Mouse (Mus musculus): Measurements from ENCODE around the gene Aifm2. TPM values are rescaled to one million over a fixed set of nuclear protein-coding genes. Genes with fewer than 3 reads are reported as not detected.

Gene Aifm2
- polyA plus RNA-seq, 1 experiment from 2014 or later, result 12.8 TPM

GRCm38 (mm10) chr10:61781461-61782128, 66.5 kb downstream of the Aifm2 start:
- Histone ChIP-seq H3K4me2 (ENCODE audit: low read depth, low read length) (peak overlapping the region; percentile 72), H3K4me1 (ENCODE audit: control insufficient read depth, insufficient read depth, low read length) (peaks cover 16% of the 10 kb centered on the region; the same call in 1 of the 2 replicates), H3K4me3 (ENCODE audit: low read depth, low read length) (peak overlapping the region; percentile 90), H3K9ac (replicated peaks; ENCODE audit: low read depth, low read length) (no peak overlapping the region), H3K27me3 (ENCODE audit: control insufficient read depth, insufficient read depth, low read length) (no peaks in the 10 kb centered on the region), H3K27ac (ENCODE audit: low read depth, low read length) (0 out of 2 replicates have a peak overlapping the region, but pooled peaks have one; percentile 99), H3K36me3 (ENCODE audit: control insufficient read depth, insufficient read depth, low read length) (no peaks in the 10 kb centered on the region), H3K9me3 (ENCODE audit: control insufficient read depth, low read length) (no peaks in the 10 kb centered on the region)
- no peak for ATAC-seq (ENCODE audit: low read depth)
- WGBS, result 27% methylated on average over 8 of the region's 9 CpGs

DNA sequence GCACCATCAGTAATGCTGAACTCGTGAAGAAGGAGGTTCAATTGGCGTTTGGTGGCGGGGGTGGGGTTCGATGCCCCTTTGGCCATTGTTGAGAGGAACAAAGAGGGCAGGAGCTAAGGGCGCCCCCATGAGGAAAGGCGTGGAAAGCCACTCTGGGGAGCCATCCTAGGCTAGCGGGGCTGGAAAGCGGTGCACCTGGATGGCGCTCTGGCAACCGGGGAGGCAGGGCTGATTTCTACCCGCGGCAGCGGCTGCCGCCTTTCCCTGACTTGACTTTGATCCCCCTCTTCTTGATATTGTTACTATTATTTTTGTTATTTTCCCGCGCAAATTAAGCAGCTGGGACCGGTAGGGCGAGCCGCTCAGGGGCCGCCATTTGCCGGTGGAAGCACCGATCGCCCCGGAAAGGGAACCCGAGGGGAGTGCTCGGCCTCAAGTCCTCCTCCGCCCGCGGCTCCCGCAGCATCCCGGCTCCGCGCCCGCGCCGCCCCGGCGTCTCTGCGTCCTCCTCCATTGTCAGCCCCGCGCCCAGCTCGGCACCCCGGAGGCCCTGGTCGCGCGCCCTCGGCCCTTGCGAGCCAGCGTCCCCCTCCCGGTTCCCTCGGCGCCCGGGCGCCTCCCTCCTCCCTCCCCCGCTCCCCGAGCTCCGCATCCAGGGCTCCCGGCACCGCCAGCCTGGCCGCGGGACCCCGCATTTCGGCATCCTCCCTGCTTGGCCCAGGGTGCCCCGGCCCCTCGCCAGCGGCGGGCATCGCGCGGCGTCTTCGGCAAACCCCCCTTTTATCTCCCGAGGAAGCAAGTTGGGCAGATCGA, 67.9 kb downstream of the Aifm2 start:
- under 1% methylated on average over 64 of the region's 74 CpGs for WGBS
- Histone ChIP-seq H3K9ac (replicated peaks; ENCODE audit: low read depth, low read length) (peak overlapping the region; percentile 99), H3K9me3 (ENCODE audit: control insufficient read depth, low read length) (no peaks in the 10 kb centered on the region), H3K4me3 (ENCODE audit: low read depth, low read length) (peak overlapping the region; percentile 90), H3K4me1 (ENCODE audit: control insufficient read depth, insufficient read depth, low read length) (peaks cover 16% of the 10 kb centered on the region; the same call in 1 of the 2 replicates), H3K4me2 (ENCODE audit: low read depth, low read length) (peak overlapping the region; percentile 72), H3K36me3 (ENCODE audit: control insufficient read depth, insufficient read depth, low read length) (no peaks in the 10 kb centered on the region), H3K27me3 (ENCODE audit: control insufficient read depth, insufficient read depth, low read length) (no peaks in the 10 kb centered on the region), H3K27ac (ENCODE audit: low read depth, low read length) (peak overlapping the region; percentile 99)
- ATAC-seq (ENCODE audit: low read depth), result peak; percentile 62

DNA sequence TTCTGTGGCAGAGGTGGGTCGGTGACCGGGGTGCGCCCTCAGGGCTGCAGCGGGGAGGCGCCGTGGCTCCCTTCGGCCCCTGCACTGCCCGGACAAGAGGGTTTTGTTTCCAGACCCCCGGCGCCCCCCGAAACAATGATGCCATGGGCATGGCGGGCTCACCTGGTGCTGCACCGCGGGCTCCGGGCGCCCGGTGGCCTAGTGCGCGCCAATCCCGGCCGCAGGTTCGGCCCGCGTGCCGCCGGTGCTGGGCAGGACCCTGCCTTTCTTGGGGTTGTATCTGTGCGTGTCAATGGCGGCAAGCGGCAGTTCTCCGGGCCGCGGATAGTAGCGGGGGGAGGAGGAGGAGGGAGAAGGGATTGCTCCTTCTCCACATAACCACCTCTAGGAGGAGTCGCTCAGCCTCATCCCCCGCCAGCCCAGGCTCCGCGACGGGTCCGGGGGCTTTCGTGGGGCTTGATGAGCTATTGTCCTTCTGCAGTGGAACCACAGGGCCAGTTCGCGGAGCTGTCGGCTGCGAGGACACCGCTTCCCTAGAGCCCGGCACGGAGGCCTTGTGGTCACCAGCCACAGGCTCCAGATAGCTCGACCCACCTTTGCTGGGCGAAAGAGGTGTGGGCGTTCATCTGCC, 68.7 kb downstream of the Aifm2 start, which contains the start of gene H2afy2:
Gene H2afy2, minus strand, starts transcription at position 527 of the 631 bp plus-strand sequence.
- Histone ChIP-seq H3K27me3 (ENCODE audit: control insufficient read depth, insufficient read depth, low read length) (no peaks in the 10 kb centered on the region), H3K27ac (ENCODE audit: low read depth, low read length) (peak within 1 kb of the TSS; percentile 99), H3K4me3 (ENCODE audit: low read depth, low read length) (peak within 1 kb of the TSS; percentile 90), H3K9me3 (ENCODE audit: control insufficient read depth, low read length) (no peaks in the 10 kb centered on the region), H3K4me1 (ENCODE audit: control insufficient read depth, insufficient read depth, low read length) (peaks cover 16% of the 10 kb centered on the region; the same call in 1 of the 2 replicates), H3K36me3 (ENCODE audit: control insufficient read depth, insufficient read depth, low read length) (no peaks in the 10 kb centered on the region), H3K9ac (replicated peaks; ENCODE audit: low read depth, low read length) (peak within 1 kb of the TSS; percentile 99), H3K4me2 (ENCODE audit: low read depth, low read length) (peak within 1 kb of the TSS; percentile 72)
- peak; percentile 93 for ATAC-seq (ENCODE audit: low read depth)
- under 1% methylated on average over 49 of the region's 50 CpGs for WGBS

DNA sequence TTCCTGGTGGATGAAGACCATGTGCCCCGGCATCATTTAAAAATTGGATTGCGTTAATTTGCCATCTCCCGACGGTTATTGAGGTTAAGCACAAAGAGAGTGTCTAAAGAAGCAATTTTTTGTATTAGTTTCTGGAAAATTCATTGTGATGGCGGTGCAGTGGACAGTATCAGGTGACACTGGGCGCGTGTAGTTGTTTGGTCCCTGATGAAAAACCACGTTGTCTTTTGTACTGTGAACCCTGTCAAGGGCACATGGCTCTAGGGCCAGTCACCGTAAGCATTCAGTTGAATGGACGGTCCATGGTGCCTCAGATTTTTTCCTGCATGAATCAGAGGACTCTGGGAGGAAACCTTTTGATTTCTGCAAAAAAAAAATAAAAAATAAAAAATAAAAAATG, 69.4 kb downstream of the Aifm2 start:
- WGBS, result 8% methylated on average over 10 of the region's 10 CpGs
- H3K9me3 ChIP-seq (ENCODE audit: control insufficient read depth, low read length), result no peaks in the 10 kb centered on the region
- peak overlapping the region; percentile 99 for H3K27ac ChIP-seq (ENCODE audit: low read depth, low read length)
- H3K9ac ChIP-seq (replicated peaks; ENCODE audit: low read depth, low read length), result peak overlapping the region; percentile 99
- no peaks in the 10 kb centered on the region for H3K27me3 ChIP-seq (ENCODE audit: control insufficient read depth, insufficient read depth, low read length)
- ATAC-seq (ENCODE audit: low read depth), result no peak
- H3K4me2 ChIP-seq (ENCODE audit: low read depth, low read length), result peak overlapping the region; percentile 72
- peaks cover 16% of the 10 kb centered on the region; the same call in 1 of the 2 replicates for H3K4me1 ChIP-seq (ENCODE audit: control insufficient read depth, insufficient read depth, low read length)
- peak overlapping the region; percentile 90 for H3K4me3 ChIP-seq (ENCODE audit: low read depth, low read length)
- no peaks in the 10 kb centered on the region for H3K36me3 ChIP-seq (ENCODE audit: control insufficient read depth, insufficient read depth, low read length)

- 80% methylated on average over 10 of the region's 10 CpGs for WGBS
- H3K36me3 ChIP-seq (ENCODE audit: control insufficient read depth, insufficient read depth, low read length), result no peaks in the 10 kb centered on the region
- H3K4me1 ChIP-seq (ENCODE audit: control insufficient read depth, insufficient read depth, low read length), result peaks cover 7% of the 10 kb centered on the region; the same call in 1 of the 2 replicates
- no peak overlapping the region for H3K4me3 ChIP-seq (ENCODE audit: low read depth, low read length)
- H3K4me2 ChIP-seq (ENCODE audit: low read depth, low read length), result no peak overlapping the region
- no peak overlapping the region for H3K9ac ChIP-seq (replicated peaks; ENCODE audit: low read depth, low read length)
- no peak overlapping the region for H3K27ac ChIP-seq (ENCODE audit: low read depth, low read length)
- H3K27me3 ChIP-seq (ENCODE audit: control insufficient read depth, insufficient read depth, low read length), result no peaks in the 10 kb centered on the region
- no peak for ATAC-seq (ENCODE audit: low read depth)
- no peaks in the 10 kb centered on the region for H3K9me3 ChIP-seq (ENCODE audit: control insufficient read depth, low read length)
Observed at GRCm38 (mm10) chr10:61787541-61788313, 72.7 kb downstream of the Aifm2 start.

- 95% methylated on average over 5 of the region's 5 CpGs for WGBS
- no peak for ATAC-seq (ENCODE audit: low read depth)
Observed at GRCm38 (mm10) chr10:61788499-61788898, 73.4 kb downstream of the Aifm2 start.

More at GRCm38 (mm10) chr10:61788499-61788898, 73.4 kb downstream of the Aifm2 start:
- H3K9me3 ChIP-seq (ENCODE audit: control insufficient read depth, low read length), result no peaks in the 10 kb centered on the region
- no peak overlapping the region for H3K27ac ChIP-seq (ENCODE audit: low read depth, low read length)
- H3K4me1 ChIP-seq (ENCODE audit: control insufficient read depth, insufficient read depth, low read length), result peaks cover 7% of the 10 kb centered on the region; the same call in 1 of the 2 replicates
- H3K4me3 ChIP-seq (ENCODE audit: low read depth, low read length), result no peak overlapping the region
- no peak overlapping the region for H3K4me2 ChIP-seq (ENCODE audit: low read depth, low read length)
- H3K27me3 ChIP-seq (ENCODE audit: control insufficient read depth, insufficient read depth, low read length), result no peaks in the 10 kb centered on the region
- no peak overlapping the region for H3K9ac ChIP-seq (replicated peaks; ENCODE audit: low read depth, low read length)
- H3K36me3 ChIP-seq (ENCODE audit: control insufficient read depth, insufficient read depth, low read length), result no peaks in the 10 kb centered on the region

Small RNAs within 50 kb of the gene (microRNA-seq; reads per million reads assigned to microRNA genes)
- gene Mir5108, result not detected

Other genes starting within 250 kb of the Aifm2 start
- gene Lrrc20, start 239.5 kb upstream of the Aifm2 start, polyA plus RNA-seq (2014; fragmentation: Nextera tagmentation; extraction: Ambion mirVana), result 14.8 and 15.4 TPM in 2 replicates
- 0.36 and 0.67 TPM in 2 replicates for gene Npffr1, start 119.8 kb upstream of the Aifm2 start, polyA plus RNA-seq (2014; fragmentation: Nextera tagmentation; extraction: Ambion mirVana)
- gene Ppa1, start 66.7 kb upstream of the Aifm2 start, polyA plus RNA-seq (2014; fragmentation: Nextera tagmentation; extraction: Ambion mirVana), result 196 and 198 TPM in 2 replicates
- gene Sar1a, start 35.0 kb upstream of the Aifm2 start, polyA plus RNA-seq (2014; fragmentation: Nextera tagmentation; extraction: Ambion mirVana), result 185 and 218 TPM in 2 replicates
- gene Tysnd1, start 19.7 kb upstream of the Aifm2 start, polyA plus RNA-seq (2014; fragmentation: Nextera tagmentation; extraction: Ambion mirVana), result 26.5 and 26.7 TPM in 2 replicates
- gene H2afy2, start 68.9 kb downstream of the Aifm2 start, polyA plus RNA-seq (2014; fragmentation: Nextera tagmentation; extraction: Ambion mirVana), result 203 and 238 TPM in 2 replicates